Mouse (Mus musculus): ENCODE results near the gene Cyp4a32. TPM values are rescaled to one million over a fixed set of nuclear protein-coding genes. Genes with fewer than 3 reads are reported as not detected.
"Not testable (repeated sequence)": the region's sequence is repeated elsewhere in the genome, so short reads cannot be mapped to it uniquely, and the experiment has no call there.

The Cyp4a32 gene
- not detected in 2 replicates for polyA plus RNA-seq (2015; fragmentation: Nextera tagmentation; extraction: Ambion mirVana)

DNA sequence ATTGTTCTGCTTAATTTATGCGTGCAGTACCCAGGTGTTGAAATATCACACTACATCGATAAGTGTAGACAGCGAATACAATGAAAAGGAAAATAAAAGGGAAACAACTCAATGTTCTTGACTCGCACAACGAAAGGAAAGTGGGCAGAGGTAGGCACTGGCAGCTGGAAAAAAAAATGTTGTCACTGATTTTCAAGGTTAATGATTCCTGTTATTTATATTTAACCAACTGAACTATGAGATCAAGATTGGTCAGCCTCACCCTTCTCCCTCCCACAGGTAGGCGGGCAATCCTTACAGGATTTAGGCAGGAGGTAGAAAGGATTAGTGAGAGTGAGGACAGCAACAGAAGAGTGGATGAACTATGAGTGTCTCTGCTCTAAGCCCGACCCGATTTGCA lies at the start of gene Cyp4a32:
TSS of gene Cyp4a32 (plus strand) at position 359 of the 400 bp plus-strand sequence.
- WGBS = 93% methylated on average over 8 of the region's 8 CpGs
- H3K4me2 ChIP-seq; H3K27me3 ChIP-seq; H3K9me3 ChIP-seq; H3K4me1 ChIP-seq (replicated peaks); ATAC-seq (ENCODE audit: low FRiP score); H3K9ac ChIP-seq; H3K36me3 ChIP-seq; H3K4me3 ChIP-seq; H3K27ac ChIP-seq: not testable (repeated sequence)

DNA sequence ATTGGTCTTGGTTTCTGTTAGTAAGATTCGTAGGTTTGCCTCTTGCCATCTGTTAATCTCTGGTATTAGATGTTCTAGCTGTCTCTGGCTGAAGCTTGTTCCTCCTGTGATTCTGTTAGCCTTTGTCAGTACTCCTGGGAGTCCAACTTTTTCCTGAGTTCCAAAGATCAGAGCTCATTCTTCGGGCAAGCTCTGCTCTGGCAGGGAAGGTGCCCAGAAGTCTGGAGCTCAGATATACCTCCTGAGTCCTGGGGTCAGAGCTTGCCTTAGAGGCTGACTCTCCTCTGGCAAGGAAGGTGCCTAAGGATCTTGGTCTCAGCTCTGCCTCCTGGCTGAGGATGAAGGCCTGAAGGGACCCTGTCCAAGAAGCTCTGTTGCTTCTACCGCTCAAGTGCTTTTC lies 48.0 kb upstream of the Cyp4a32 start:
- H3K4me3 ChIP-seq = no peak overlapping the region
- no peaks in the 10 kb centered on the region for H3K4me1 ChIP-seq (replicated peaks)
- WGBS = 86% methylated on average over 3 of the region's 3 CpGs
- no peak overlapping the region for H3K9ac ChIP-seq
- no peaks in the 10 kb centered on the region for H3K9me3 ChIP-seq
- no peak for ATAC-seq (ENCODE audit: low FRiP score)
- H3K27ac ChIP-seq = no peak overlapping the region
- no peak overlapping the region for H3K4me2 ChIP-seq
- no peaks in the 10 kb centered on the region for H3K36me3 ChIP-seq
- H3K27me3 ChIP-seq = no peaks in the 10 kb centered on the region

DNA sequence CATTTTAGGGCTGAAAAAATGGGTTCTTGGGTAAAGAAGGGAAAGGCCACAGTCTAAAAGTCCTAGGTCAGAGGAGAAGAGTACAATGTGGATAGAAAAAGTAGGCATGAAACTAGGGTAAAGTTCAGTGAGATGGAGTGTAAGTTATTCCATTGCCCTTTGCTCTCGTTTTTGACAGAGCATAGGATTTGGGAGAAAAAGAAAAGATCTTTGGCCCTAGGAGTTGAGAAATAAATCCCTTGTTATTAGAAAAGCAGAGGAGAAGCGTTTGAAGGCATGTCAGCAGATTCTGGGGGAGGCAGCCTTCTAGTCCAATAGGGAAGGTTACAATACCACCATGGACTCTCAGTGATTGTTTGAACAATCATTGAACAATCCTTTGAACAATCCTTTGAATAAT lies 45.3 kb upstream of the Cyp4a32 start:
- Histone ChIP-seq H3K4me3 (no peak overlapping the region), H3K9ac (no peak overlapping the region), H3K4me2 (no peak overlapping the region), H3K9me3 (no peaks in the 10 kb centered on the region), H3K36me3 (no peaks in the 10 kb centered on the region), H3K4me1 (replicated peaks) (no peaks in the 10 kb centered on the region), H3K27ac (no peak overlapping the region), H3K27me3 (no peaks in the 10 kb centered on the region)
- no peak for ATAC-seq (ENCODE audit: low FRiP score)
- 74% methylated on average over 2 of the region's 2 CpGs for WGBS

DNA sequence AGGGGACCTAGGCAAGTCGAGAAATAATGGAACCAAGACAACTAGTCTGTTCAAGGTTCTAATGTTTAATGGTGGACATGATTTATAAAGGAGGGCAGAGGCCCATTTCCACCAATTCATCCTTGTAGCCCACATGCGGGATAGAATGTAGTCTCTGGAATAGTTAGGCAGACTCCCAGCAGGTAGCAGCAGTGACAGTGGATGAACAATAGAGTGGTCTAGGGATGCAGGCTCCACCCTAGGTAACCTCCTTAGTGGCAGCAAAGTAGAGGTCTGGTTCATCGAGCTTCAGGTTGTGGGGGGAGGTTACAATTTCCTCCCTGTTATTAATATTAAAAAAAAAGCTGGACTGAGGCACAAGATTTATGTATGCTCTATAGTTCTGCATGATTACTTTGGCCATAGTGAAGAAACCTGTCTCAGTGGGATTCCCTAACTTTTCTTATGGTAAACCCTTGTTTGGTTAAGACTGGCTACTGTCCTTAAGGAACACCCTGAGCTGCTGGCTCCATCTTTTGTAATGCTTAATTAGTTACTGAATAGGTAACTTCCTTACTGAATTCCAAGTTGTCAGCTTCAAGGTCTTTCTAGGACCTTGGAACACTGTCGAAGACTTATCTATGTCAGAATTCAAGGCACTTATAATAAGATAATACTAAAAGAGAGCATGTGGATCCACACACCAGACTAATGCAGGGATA lies 42.8 kb upstream of the Cyp4a32 start:
- Histone ChIP-seq H3K27ac (no peak overlapping the region), H3K9ac (no peak overlapping the region), H3K4me1 (replicated peaks) (no peaks in the 10 kb centered on the region), H3K9me3 (no peaks in the 10 kb centered on the region), H3K36me3 (no peaks in the 10 kb centered on the region), H3K27me3 (no peaks in the 10 kb centered on the region), H3K4me2 (no peak overlapping the region), H3K4me3 (no peak overlapping the region)
- no peak for ATAC-seq (ENCODE audit: low FRiP score)
- 44% methylated on average over 4 of the region's 4 CpGs for WGBS

GRCm38 (mm10) chr4:115561236-115561635 lies 39.5 kb upstream of the Cyp4a32 start:
- 60% methylated on average over 5 of the region's 5 CpGs for WGBS
- not testable (repeated sequence) for H3K27me3 ChIP-seq

DNA sequence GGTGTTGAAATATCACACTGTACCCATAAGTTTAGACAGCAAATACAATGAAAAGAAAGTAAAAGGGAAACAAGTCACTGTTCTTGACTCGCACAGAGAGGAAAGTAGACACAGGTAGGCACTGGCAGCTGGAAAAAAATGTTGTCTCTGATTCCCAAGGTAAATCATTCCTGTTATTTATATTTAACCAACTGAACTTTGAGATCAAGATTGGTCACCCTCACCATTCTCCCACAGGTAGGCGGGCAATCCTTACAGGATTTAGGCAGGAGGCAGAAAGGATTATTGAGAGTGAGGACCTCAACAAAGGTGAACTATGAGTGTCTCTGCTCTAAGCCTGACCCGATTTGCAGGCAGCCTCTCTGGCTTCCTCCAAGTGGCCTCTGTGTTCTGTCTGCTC lies 37.4 kb upstream of the Cyp4a32 start, which contains the start of gene Cyp4a31:
TSS of gene Cyp4a31 (plus strand) at position 249 of the 400 bp plus-strand sequence.
- Histone ChIP-seq H3K27ac (no peak within 1 kb of the TSS), H3K27me3 (no peaks in the 10 kb centered on the region), H3K4me3 (no peak within 1 kb of the TSS), H3K4me1 (replicated peaks) (no peaks in the 10 kb centered on the region), H3K4me2 (no peak within 1 kb of the TSS), H3K9me3 (no peaks in the 10 kb centered on the region), H3K9ac (no peak within 1 kb of the TSS), H3K36me3 (no peaks in the 10 kb centered on the region)
- WGBS = 89% methylated on average over 3 of the region's 3 CpGs
- ATAC-seq (ENCODE audit: low FRiP score) = no peak

More at GRCm38 (mm10) chr4:115561236-115561635, 39.5 kb upstream of the Cyp4a32 start:
- not testable (repeated sequence) for H3K4me3 ChIP-seq; H3K27ac ChIP-seq; H3K36me3 ChIP-seq; H3K4me2 ChIP-seq; H3K9me3 ChIP-seq; H3K9ac ChIP-seq; ATAC-seq (ENCODE audit: low FRiP score); H3K4me1 ChIP-seq (replicated peaks)

GRCm38 (mm10) chr4:115564469-115565225 lies 36.1 kb upstream of the Cyp4a32 start:
- H3K27ac ChIP-seq; H3K4me2 ChIP-seq; ATAC-seq (ENCODE audit: low FRiP score); H3K36me3 ChIP-seq; H3K4me1 ChIP-seq (replicated peaks); H3K9me3 ChIP-seq; H3K4me3 ChIP-seq; H3K27me3 ChIP-seq; H3K9ac ChIP-seq: not testable (repeated sequence)
- 90% methylated on average over 6 of the region's 6 CpGs for WGBS

DNA sequence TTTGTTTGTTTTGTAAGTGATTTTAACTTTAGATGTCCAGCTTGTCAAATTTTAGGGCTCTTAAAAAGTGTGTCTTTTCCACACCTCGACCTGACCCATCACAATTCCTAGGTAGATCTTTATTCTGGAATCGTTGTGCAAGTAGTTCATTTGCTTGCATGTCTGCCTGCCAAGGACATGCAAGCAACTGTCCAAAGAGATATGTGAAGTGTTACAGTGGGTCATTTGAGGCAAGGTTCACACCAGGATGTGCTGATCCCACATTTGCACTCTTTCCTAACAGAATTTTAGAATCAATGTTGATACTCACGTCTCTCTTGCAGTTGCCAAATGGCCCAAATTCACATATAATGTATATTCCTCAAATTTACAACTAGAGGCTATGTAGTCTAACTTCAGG lies 25.5 kb upstream of the Cyp4a32 start:
- no peak for ATAC-seq (ENCODE audit: low FRiP score)
- H3K9me3 ChIP-seq = no peaks in the 10 kb centered on the region
- H3K4me2 ChIP-seq = no peak overlapping the region
- H3K27me3 ChIP-seq = no peaks in the 10 kb centered on the region
- H3K4me3 ChIP-seq = no peak overlapping the region
- H3K27ac ChIP-seq = no peak overlapping the region
- no peak overlapping the region for H3K9ac ChIP-seq
- no peaks in the 10 kb centered on the region for H3K36me3 ChIP-seq
- 82% methylated on average over 3 of the region's 3 CpGs for WGBS
- no peaks in the 10 kb centered on the region for H3K4me1 ChIP-seq (replicated peaks)

DNA sequence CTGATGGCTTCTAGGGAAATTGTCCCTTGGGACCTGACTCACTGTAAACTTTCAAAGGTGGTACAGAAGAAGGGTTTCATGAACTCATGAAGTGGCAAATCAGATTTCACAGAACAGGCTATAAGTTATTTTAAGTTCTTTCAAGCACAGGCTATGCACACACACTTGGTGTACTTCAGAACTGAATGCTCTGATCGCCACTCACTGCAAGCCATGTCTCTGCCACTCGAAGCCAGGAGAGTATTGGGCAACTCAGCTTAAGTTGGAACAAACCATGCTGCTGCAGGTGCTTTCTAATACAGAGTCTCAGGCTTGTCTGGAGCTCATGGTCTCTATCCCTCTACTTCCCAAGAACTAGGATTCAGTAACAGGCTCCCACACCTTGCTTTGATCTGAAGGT lies 25.0 kb upstream of the Cyp4a32 start:
- Histone ChIP-seq H3K4me1 (replicated peaks) (no peaks in the 10 kb centered on the region), H3K4me2 (no peak overlapping the region), H3K4me3 (no peak overlapping the region), H3K27ac (no peak overlapping the region), H3K9ac (no peak overlapping the region), H3K36me3 (no peaks in the 10 kb centered on the region), H3K9me3 (no peaks in the 10 kb centered on the region), H3K27me3 (no peaks in the 10 kb centered on the region)
- WGBS = 85% methylated on average over 2 of the region's 2 CpGs
- no peak for ATAC-seq (ENCODE audit: low FRiP score)

DNA sequence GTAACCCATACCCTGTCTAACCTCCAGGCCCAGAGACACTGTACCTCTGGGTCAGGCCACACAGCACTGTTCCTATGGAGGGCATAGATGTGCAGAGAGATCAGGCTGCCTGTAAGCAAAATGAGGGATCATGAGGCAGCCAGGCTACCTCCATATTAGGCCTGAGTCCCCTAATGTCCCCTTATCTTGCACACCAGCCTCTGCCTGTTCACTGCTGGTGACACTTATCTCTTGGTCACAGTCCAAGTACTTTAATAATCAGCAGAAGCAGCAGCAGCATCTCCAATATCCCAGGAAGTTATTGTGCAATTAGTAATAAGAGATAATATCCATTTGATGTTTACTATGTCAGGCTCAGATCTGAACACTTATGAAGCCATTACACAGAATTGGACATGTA lies 17.7 kb upstream of the Cyp4a32 start:
- Histone ChIP-seq H3K27me3 (no peaks in the 10 kb centered on the region), H3K4me2 (no peak overlapping the region), H3K9me3 (no peaks in the 10 kb centered on the region), H3K27ac (no peak overlapping the region), H3K4me3 (no peak overlapping the region), H3K9ac (no peak overlapping the region), H3K36me3 (no peaks in the 10 kb centered on the region), H3K4me1 (replicated peaks) (no peaks in the 10 kb centered on the region)
- no peak for ATAC-seq (ENCODE audit: low FRiP score)

DNA sequence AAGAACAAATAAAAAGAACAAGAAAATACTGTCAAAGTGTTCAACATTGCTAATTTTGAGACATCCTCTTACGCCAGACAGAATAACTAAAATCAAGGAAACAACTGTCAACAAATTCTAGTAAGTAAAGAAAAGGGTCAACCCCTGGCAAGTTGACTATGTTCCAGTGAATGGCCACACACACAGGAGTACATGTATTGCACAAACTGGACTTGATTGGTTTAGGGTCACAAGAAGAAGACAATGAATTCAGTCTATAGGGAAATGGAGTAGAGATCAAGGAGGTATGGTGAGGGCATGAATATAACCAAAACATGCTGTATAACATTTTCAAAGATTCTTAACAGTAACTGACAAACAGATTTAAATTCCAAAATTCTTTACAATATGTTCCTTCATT lies 4.4 kb upstream of the Cyp4a32 start:
- H3K4me3 ChIP-seq = no peak overlapping the region
- H3K4me1 ChIP-seq (replicated peaks) = no peaks in the 10 kb centered on the region
- no peak for ATAC-seq (ENCODE audit: low FRiP score)
- no peak overlapping the region for H3K27ac ChIP-seq
- WGBS = 96% methylated on average over 1 of the region's 1 CpGs
- H3K9me3 ChIP-seq = no peaks in the 10 kb centered on the region
- no peak overlapping the region for H3K9ac ChIP-seq
- H3K27me3 ChIP-seq = no peaks in the 10 kb centered on the region
- H3K36me3 ChIP-seq = no peaks in the 10 kb centered on the region
- H3K4me2 ChIP-seq = no peak overlapping the region

- no peak for ATAC-seq (ENCODE audit: low FRiP score)
- 89% methylated on average over 2 of the region's 2 CpGs for WGBS
- no peak overlapping the region for H3K4me3 ChIP-seq
- no peak overlapping the region for H3K27ac ChIP-seq
- H3K36me3 ChIP-seq = no peaks in the 10 kb centered on the region
- no peaks in the 10 kb centered on the region for H3K9me3 ChIP-seq
- H3K4me1 ChIP-seq (replicated peaks) = no peaks in the 10 kb centered on the region
- no peak overlapping the region for H3K4me2 ChIP-seq
- H3K9ac ChIP-seq = no peak overlapping the region
- H3K27me3 ChIP-seq = no peaks in the 10 kb centered on the region
These were observed 3.9 kb upstream of the Cyp4a32 start for GRCm38 (mm10) chr4:115596824-115597336.

- no peaks in the 10 kb centered on the region for H3K4me1 ChIP-seq (replicated peaks)
- no peaks in the 10 kb centered on the region for H3K36me3 ChIP-seq
- no peak for ATAC-seq (ENCODE audit: low FRiP score)
- no peak overlapping the region for H3K9ac ChIP-seq
- no peaks in the 10 kb centered on the region for H3K9me3 ChIP-seq
- no peak overlapping the region for H3K4me2 ChIP-seq
- no peak overlapping the region for H3K4me3 ChIP-seq
- no peak overlapping the region for H3K27ac ChIP-seq
- no peaks in the 10 kb centered on the region for H3K27me3 ChIP-seq
These were observed 13.2 kb downstream of the Cyp4a32 start for GRCm38 (mm10) chr4:115614005-115614404.

Data from hindbrain, embryonic 13.5 days (tissue).